In genomic region chr16:88290132-88290772, GRCm38 (mm10) we compare ENCODE assay signal across 8 mouse cellular contexts. TPM values are rescaled to one million over a fixed set of nuclear protein-coding genes. Genes with fewer than 3 reads are reported as not detected.
A peak's percentile ranks its signal among the peaks of the same experiment; 100 is the strongest.
DNase-seq lines count a peak whose midpoint lies in the region; ATAC-seq lines count a peak whose summit lies in the region.

TSS of gene Grik1 (minus strand) at chr16:88290265.

- peak within 1 kb of the TSS; percentile 44 for H3K4me3 ChIP-seq in intestine, embryonic 14.5 days (ENCODE audit: low read depth, low read length)
- no peak within 1 kb of the TSS; the same call in 1 of the 2 replicates for H3K4me3 ChIP-seq in liver, embryonic 13.5 days (replicated peaks)
- peak within 1 kb of the TSS; percentile 40 for H3K4me3 ChIP-seq in stomach, embryonic 14.5 days (ENCODE audit: low read depth, low read length)

- H3K27me3 ChIP-seq in intestine, embryonic 14.5 days (replicated peaks; ENCODE audit: control insufficient read depth, insufficient read depth, low read length): peaks cover 43% of the 10 kb centered on the region
- peaks cover 23% of the 10 kb centered on the region for H3K27me3 ChIP-seq in liver, embryonic 13.5 days
- H3K27me3 ChIP-seq in stomach, embryonic 14.5 days (ENCODE audit: control insufficient read depth, insufficient read depth, low read length): peaks cover 13% of the 10 kb centered on the region; the same call in 1 of the 2 replicates

- no peaks in the 10 kb centered on the region for H3K36me3 ChIP-seq in intestine, embryonic 14.5 days (ENCODE audit: control insufficient read depth, insufficient read depth, low read length)
- no peaks in the 10 kb centered on the region for H3K36me3 ChIP-seq in liver, embryonic 13.5 days
- no peaks in the 10 kb centered on the region for H3K36me3 ChIP-seq in stomach, embryonic 14.5 days (ENCODE audit: control insufficient read depth, insufficient read depth, low read length)

- under 1% methylated on average over 27 of the region's 27 CpGs for WGBS in intestine, embryonic 14.5 days
- WGBS in liver, embryonic 13.5 days (ENCODE audit: insufficient replicate concordance): 6% methylated on average over 27 of the region's 27 CpGs
- under 1% methylated on average over 27 of the region's 27 CpGs for WGBS in stomach, embryonic 14.5 days

- peak within 1 kb of the TSS; percentile 25; the same call in 1 of the 2 replicates for H3K9ac ChIP-seq in intestine, embryonic 14.5 days (ENCODE audit: low read length)
- no peak within 1 kb of the TSS for H3K9ac ChIP-seq in liver, embryonic 13.5 days
- no peak within 1 kb of the TSS; the same call in 1 of the 2 replicates for H3K9ac ChIP-seq in stomach, embryonic 14.5 days (replicated peaks; ENCODE audit: low read depth, low read length)

- peak; percentile 77 for ATAC-seq in intestine, embryonic 14.5 days (replicated peaks; ENCODE audit: low FRiP score, low TSS enrichment, low read depth)
- ATAC-seq in liver, embryonic 13.5 days (ENCODE audit: low read depth): no peak
- ATAC-seq in stomach, embryonic 14.5 days (ENCODE audit: insufficient number of reproducible peaks, insufficient read depth, low FRiP score, low read depth): peak; percentile 73

- no peak within 1 kb of the TSS for H3K27ac ChIP-seq in intestine, embryonic 14.5 days (ENCODE audit: low read depth)
- no peak within 1 kb of the TSS for H3K27ac ChIP-seq in liver, embryonic 13.5 days
- H3K27ac ChIP-seq in stomach, embryonic 14.5 days (ENCODE audit: low read length): no peak within 1 kb of the TSS

- H3K4me2 ChIP-seq in intestine, embryonic 14.5 days (ENCODE audit: low read length): peak within 1 kb of the TSS; percentile 96
- H3K4me2 ChIP-seq in liver, embryonic 13.5 days: peak within 1 kb of the TSS; percentile 46
- H3K4me2 ChIP-seq in stomach, embryonic 14.5 days (replicated peaks; ENCODE audit: low read depth, low read length): peak within 1 kb of the TSS; percentile 89

- peaks cover 4% of the 10 kb centered on the region; the same call in 1 of the 2 replicates for H3K4me1 ChIP-seq in intestine, embryonic 14.5 days (replicated peaks; ENCODE audit: control insufficient read depth, insufficient read depth, low read length)
- no peaks in the 10 kb centered on the region for H3K4me1 ChIP-seq in liver, embryonic 13.5 days (replicated peaks)
- no peaks in the 10 kb centered on the region for H3K4me1 ChIP-seq in stomach, embryonic 14.5 days (ENCODE audit: control insufficient read depth, insufficient read depth, low read length)

- DNase-seq in embryo, embryonic 10 days (ENCODE audit: low spot score): peak; percentile 53
- no peak for DNase-seq in embryo, embryonic 9.5 days (ENCODE audit: extremely low spot score)
- DNase-seq in thymus, postnatal 4 days: peak; percentile 13
- no peak for DNase-seq in thymus, postnatal 0 days (ENCODE audit: low spot score)
- peak; percentile 76 for DNase-seq in intestine, embryonic 14.5 days (ENCODE audit: low spot score)
- DNase-seq in liver, embryonic 13.5 days: no peak
- no peak for DNase-seq in adipocyte (ENCODE audit: low spot score)

- H3K9me3 ChIP-seq in intestine, embryonic 14.5 days (ENCODE audit: control insufficient read depth, low read length): no peaks in the 10 kb centered on the region
- no peaks in the 10 kb centered on the region for H3K9me3 ChIP-seq in liver, embryonic 13.5 days (replicated peaks)
- no peaks in the 10 kb centered on the region for H3K9me3 ChIP-seq in stomach, embryonic 14.5 days (ENCODE audit: control insufficient read depth, low read depth, low read length)

RNA-seq across cellular contexts. Expression of gene Grik1, which starts in this region (rescaled TPM):
- polyA plus RNA-seq in thymus, postnatal 0 days (2015; fragmentation: Nextera tagmentation; extraction: Ambion mirVana): 0.05 and 0.16 TPM in 2 replicates
- 1.3 and 1.9 TPM in 2 replicates for polyA plus RNA-seq in intestine, embryonic 14.5 days (2014; fragmentation: Nextera tagmentation; extraction: Ambion mirVana)
- polyA plus RNA-seq in liver, embryonic 13.5 days (2015; fragmentation: Nextera tagmentation; extraction: Ambion mirVana): 0.02 TPM in 1 of 2 replicates, not detected in the other
- polyA plus RNA-seq in stomach, embryonic 14.5 days (2014; fragmentation: Nextera tagmentation; extraction: Ambion mirVana): 5.1 and 5.3 TPM in 2 replicates

Comparison
In these comparisons a context has a peak if more than half of its experiments do, and no peak if none do; other contexts are left out.
1. DNase-seq: peak in embryo, embryonic 10 days (single experiment), thymus, postnatal 4 days (single experiment) and intestine, embryonic 14.5 days (single experiment); none in embryo, embryonic 9.5 days (single experiment), thymus, postnatal 0 days (single experiment), liver, embryonic 13.5 days (single experiment) and adipocyte (single experiment).
2. H3K4me2 ChIP-seq: peak in every context shown above with its lines; median percentile 96 in intestine, embryonic 14.5 days; 89 in stomach, embryonic 14.5 days; 46 in liver, embryonic 13.5 days.